Mouse (Mus musculus): ENCODE results near the gene Ddx47.

The Ddx47 gene

GRCm38 (mm10) chr6:135069856-135070255 lies 58.4 kb downstream of the Ddx47 start:
- DNase-seq (ENCODE audit: low spot score in 2 of 2) = no peak

- no peak for DNase-seq (ENCODE audit: low spot score in 2 of 2)
These were observed 58.9 kb downstream of the Ddx47 start for GRCm38 (mm10) chr6:135070347-135070746.

Data from right cerebral cortex, adult 2 months (tissue).